Mouse (Mus musculus) lung, postnatal 10 days (tissue): Measurements from ENCODE around the gene Nme4.
A peak's percentile ranks its signal among the peaks of the same experiment; 100 is the strongest.

Experiments used
- DNase-seq: peaks from one replicate; pipeline ENCODE4 v3.0.0; 2021

The Nme4 gene

GRCm38 (mm10) chr17:26057787-26058567 is 37.4 kb downstream of the Nme4 start:
- DNase-seq, result peak; percentile 24

DNA sequence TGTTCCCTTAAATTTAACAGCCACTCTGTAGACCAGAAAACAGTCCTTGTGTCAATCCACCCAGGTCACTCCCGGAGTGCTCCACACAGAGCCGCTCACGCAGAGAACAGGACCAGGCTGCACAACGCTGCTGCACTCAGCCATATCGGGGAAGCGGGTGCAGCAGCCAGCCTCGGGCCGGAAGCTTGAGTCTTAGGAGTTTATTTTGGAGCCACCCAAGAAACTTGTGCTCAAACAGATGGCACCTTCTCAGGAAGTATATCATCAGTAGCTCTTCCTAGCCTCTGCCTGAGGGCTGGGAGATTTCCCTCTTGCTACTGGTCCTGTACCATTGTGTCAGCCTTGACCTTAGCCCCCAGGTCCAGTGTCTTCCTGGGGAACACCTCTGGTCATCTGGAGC is 38.1 kb downstream of the Nme4 start:
- DNase-seq, result no peak

DNA sequence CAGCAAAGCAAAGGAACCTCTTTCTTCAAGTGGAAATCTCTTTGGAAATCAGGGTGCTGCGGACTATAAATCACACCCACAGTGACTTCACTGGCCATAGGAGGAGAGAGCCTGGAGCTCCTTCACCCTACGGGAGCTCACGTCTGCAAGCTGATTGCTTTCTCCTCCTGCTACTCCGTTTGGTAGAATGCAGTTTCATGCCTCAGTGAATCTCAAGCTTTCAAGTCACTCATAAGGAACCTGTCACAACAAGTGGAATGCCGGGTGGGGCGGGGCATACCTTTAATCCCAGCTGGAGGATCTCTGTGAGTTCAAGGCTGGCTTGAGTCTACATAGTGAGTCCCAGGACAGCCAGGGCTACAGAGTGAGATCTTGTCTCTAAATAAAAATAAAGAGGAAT is 40.2 kb downstream of the Nme4 start:
- no peak for DNase-seq

GRCm38 (mm10) chr17:26054133-26054845 is 41.1 kb downstream of the Nme4 start:
- no peak for DNase-seq

- no peak for DNase-seq
Observed at GRCm38 (mm10) chr17:26052706-26053105, 42.7 kb downstream of the Nme4 start.

- no peak for DNase-seq
Observed at GRCm38 (mm10) chr17:26052074-26052473, 43.3 kb downstream of the Nme4 start.

- no peak for DNase-seq
Observed at GRCm38 (mm10) chr17:26048118-26048517, 47.3 kb downstream of the Nme4 start.

- DNase-seq, result no peak
Observed at GRCm38 (mm10) chr17:26046253-26046997, 49.0 kb downstream of the Nme4 start.

DNA sequence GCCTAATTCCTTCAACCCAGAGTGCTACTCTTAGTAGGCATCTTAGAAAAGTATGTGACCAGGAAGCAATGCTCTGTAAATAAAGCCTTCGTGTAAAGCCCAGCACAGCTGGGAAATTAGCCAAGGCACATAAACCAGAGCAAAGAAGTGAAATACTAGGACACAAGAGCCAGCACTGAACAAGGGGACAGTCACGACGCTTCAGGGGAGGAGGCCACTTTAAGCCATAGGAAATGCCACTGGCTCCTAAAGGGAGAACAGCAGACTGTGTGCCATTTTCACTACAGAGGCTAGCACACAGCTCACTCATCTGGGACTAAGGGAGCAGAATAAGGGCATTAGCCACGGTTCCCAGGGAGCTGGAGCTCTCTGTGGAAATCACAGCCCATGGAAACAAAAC is 50.1 kb downstream of the Nme4 start:
- DNase-seq, result peak; percentile 27

- peak; percentile 88 for DNase-seq
Observed at GRCm38 (mm10) chr17:26043249-26043636, 52.2 kb downstream of the Nme4 start.

GRCm38 (mm10) chr17:26042599-26043248 is 52.7 kb downstream of the Nme4 start:
- DNase-seq, result no peak
